Mouse (Mus musculus) heart, embryonic 12.5 days (tissue): ENCODE data around the gene Ephb4. TPM values are rescaled to one million over a fixed set of nuclear protein-coding genes. Genes with fewer than 3 reads are reported as not detected.

Source experiments
- ATAC-seq: fragments of 200-750 bp; cut with Nextera tagmentation; 2 replicates; pipeline ENCODE4 v1.8.0; 2017; ENCODE audit warnings: moderate TSS enrichment, moderate library complexity; ENCODE audit not compliant: insufficient number of reproducible peaks, low FRiP score
- H3K27ac ChIP-seq: fragments of 300-500 bp; sonication (generic); 2 replicates; pipeline ENCODE4 v1.5.1; 2016; ENCODE audit warnings: mild to moderate bottlenecking, moderate library complexity; ENCODE audit not compliant: poor library complexity, severe bottlenecking
- H3K27me3 ChIP-seq: fragments of 300-500 bp; sonication (generic); replicated peaks from 2 replicates; pipeline ENCODE4 v1.6.1; 2016; ENCODE audit warnings: mild to moderate bottlenecking, moderate library complexity
- H3K36me3 ChIP-seq: fragments of 300-500 bp; sonication (generic); 2 replicates; pipeline ENCODE4 v1.6.1; 2016; ENCODE audit warnings: mild to moderate bottlenecking, moderate library complexity
- H3K4me1 ChIP-seq: fragments of 300-500 bp; sonication (generic); replicated peaks from 2 replicates; pipeline ENCODE4 v1.6.1; 2016; ENCODE audit warnings: mild to moderate bottlenecking
- H3K4me2 ChIP-seq: fragments of 300-500 bp; sonication (generic); 2 replicates; pipeline ENCODE4 v1.6.1; 2016; ENCODE audit warnings: mild to moderate bottlenecking, moderate library complexity
- H3K4me3 ChIP-seq: fragments of 300-500 bp; sonication (generic); 2 replicates; pipeline ENCODE4 v1.5.1; 2016; ENCODE audit warnings: mild to moderate bottlenecking
- H3K9ac ChIP-seq: fragments of 300-500 bp; sonication (generic); 2 replicates; pipeline ENCODE4 v1.6.1; 2016; ENCODE audit warnings: mild to moderate bottlenecking, moderate library complexity
- H3K9me3 ChIP-seq: fragments of 300-500 bp; sonication (generic); replicated peaks from 2 replicates; pipeline ENCODE4 v1.6.1; 2016; ENCODE audit warnings: mild to moderate bottlenecking, moderate library complexity
- WGBS: fragments of 180-500 bp; shearing (Covaris S2); methylation state at CpG from one replicate; pipeline ENCODE4 v1.1.7; 2016; 5-methylcytosine and 5-hydroxymethylcytosine counted together
- polyA plus RNA-seq: library from polyadenylated mRNA; unstranded; fragments of >200 nt; fragmentation: Nextera tagmentation; extraction: Ambion mirVana; gene quantifications from 2 replicates; pipeline ENCODE4 v1.2.1, GENCODE M21; 2016

Ephb4 gene
- polyA plus RNA-seq, 1 experiment from 2014 or later, result 53.1 TPM

DNA sequence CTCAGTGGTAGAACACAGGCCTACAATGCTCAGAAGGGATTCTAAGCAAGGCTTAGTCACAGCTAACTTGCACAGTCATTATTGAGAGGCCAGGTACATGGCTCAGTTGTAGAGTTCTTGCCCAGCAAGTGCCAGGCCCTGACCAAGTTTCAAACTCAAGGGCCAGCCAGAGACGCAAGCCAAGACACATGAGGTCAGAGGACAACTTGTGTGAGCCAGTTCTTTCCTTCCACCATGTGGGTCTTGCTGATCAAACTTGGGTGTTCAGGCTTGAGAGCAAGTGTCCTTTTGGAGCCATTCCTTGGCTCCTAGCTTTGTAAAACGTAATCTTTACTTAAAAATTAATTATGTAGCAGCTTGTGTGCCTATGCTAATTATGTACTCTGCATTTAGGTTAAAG is 54.2 kb downstream of the Ephb4 start:
- Histone ChIP-seq H3K4me1 (peaks cover 8% of the 10 kb centered on the region; the same call in 1 of the 2 replicates), H3K27me3 (0 out of 2 replicates have a peak, but pooled peaks cover 3% of the 10 kb centered on the region), H3K9ac (no peak overlapping the region), H3K27ac (no peak overlapping the region), H3K36me3 (no peaks in the 10 kb centered on the region), H3K4me3 (no peak overlapping the region), H3K4me2 (no peak overlapping the region), H3K9me3 (no peaks in the 10 kb centered on the region)
- WGBS, result 73% methylated on average over 2 of the region's 2 CpGs
- ATAC-seq, result no peak

DNA sequence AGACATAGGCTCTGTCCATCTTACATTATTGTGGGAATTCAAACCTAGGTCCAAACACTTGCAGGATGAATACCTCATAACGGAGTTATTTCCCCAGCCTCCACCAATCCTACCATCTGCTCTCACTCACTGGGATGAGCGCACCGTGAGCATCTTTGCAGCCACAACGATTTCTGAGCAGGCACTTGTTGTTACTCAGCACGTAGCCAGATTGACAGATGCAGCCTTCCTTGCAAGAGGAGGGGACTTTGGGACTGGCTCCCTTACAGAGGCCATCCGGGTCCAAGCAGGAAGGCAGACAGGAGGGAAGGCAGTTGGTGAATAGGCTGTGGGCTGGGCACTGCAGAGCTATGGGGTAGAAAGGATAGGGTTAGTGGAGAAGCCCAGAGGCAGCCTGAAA is 59.5 kb downstream of the Ephb4 start:
- no peak overlapping the region for H3K4me3 ChIP-seq
- no peaks in the 10 kb centered on the region for H3K9me3 ChIP-seq
- H3K4me1 ChIP-seq, result 0 out of 2 replicates have a peak, but pooled peaks cover 8% of the 10 kb centered on the region
- WGBS, result 72% methylated on average over 6 of the region's 6 CpGs
- no peaks in the 10 kb centered on the region for H3K36me3 ChIP-seq
- no peak overlapping the region for H3K4me2 ChIP-seq
- H3K27me3 ChIP-seq, result no peaks in the 10 kb centered on the region
- ATAC-seq, result no peak
- no peak overlapping the region for H3K27ac ChIP-seq
- no peak overlapping the region for H3K9ac ChIP-seq

- 72% methylated on average over 3 of the region's 3 CpGs for WGBS
- no peak overlapping the region for H3K27ac ChIP-seq
- no peaks in the 10 kb centered on the region for H3K36me3 ChIP-seq
- H3K4me2 ChIP-seq, result no peak overlapping the region
- H3K4me1 ChIP-seq, result 0 out of 2 replicates have a peak, but pooled peaks cover 8% of the 10 kb centered on the region
- no peak overlapping the region for H3K9ac ChIP-seq
- ATAC-seq, result no peak
- no peaks in the 10 kb centered on the region for H3K27me3 ChIP-seq
- H3K4me3 ChIP-seq, result no peak overlapping the region
- no peaks in the 10 kb centered on the region for H3K9me3 ChIP-seq
Measured at GRCm38 (mm10) chr5:137410066-137410465, 60.2 kb downstream of the Ephb4 start.

- Histone ChIP-seq H3K4me1 (0 out of 2 replicates have a peak, but pooled peaks cover 8% of the 10 kb centered on the region), H3K27me3 (no peaks in the 10 kb centered on the region), H3K9ac (no peak overlapping the region), H3K4me2 (no peak overlapping the region), H3K36me3 (no peaks in the 10 kb centered on the region), H3K9me3 (no peaks in the 10 kb centered on the region), H3K4me3 (no peak overlapping the region), H3K27ac (no peak overlapping the region)
- ATAC-seq, result no peak
- 88% methylated on average over 3 of the region's 3 CpGs for WGBS
Measured at GRCm38 (mm10) chr5:137410549-137410948, 60.6 kb downstream of the Ephb4 start.

DNA sequence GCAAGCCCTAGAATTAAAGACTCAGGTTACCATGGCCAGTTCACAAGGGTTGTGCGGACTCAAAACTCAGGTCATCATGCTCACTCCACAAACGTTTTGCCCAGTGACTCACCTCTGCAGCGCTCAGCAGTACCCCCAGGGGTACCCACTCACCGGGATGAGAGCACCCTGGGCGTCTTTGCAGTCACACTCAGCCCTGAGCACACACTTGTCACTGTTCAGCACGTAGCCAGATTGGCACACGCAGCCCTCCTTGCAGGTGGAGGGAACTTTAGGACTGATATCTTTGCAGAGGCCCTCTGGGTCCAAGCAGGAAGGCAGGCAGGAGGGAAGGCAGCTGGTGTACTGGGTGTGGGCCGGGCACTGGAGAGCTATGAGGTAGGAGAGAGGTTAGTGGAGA is 61.3 kb downstream of the Ephb4 start:
- no peak overlapping the region for H3K4me3 ChIP-seq
- no peaks in the 10 kb centered on the region for H3K36me3 ChIP-seq
- no peaks in the 10 kb centered on the region for H3K27me3 ChIP-seq
- WGBS, result 60% methylated on average over 8 of the region's 8 CpGs
- no peak overlapping the region for H3K9ac ChIP-seq
- no peak overlapping the region for H3K27ac ChIP-seq
- no peaks in the 10 kb centered on the region for H3K9me3 ChIP-seq
- H3K4me1 ChIP-seq, result 0 out of 2 replicates have a peak, but pooled peaks cover 8% of the 10 kb centered on the region
- H3K4me2 ChIP-seq, result no peak overlapping the region
- ATAC-seq, result no peak

GRCm38 (mm10) chr5:137414253-137414652 is 64.3 kb downstream of the Ephb4 start:
- no peaks in the 10 kb centered on the region for H3K36me3 ChIP-seq
- 40% methylated on average over 5 of the region's 5 CpGs for WGBS
- H3K4me3 ChIP-seq, result no peak overlapping the region
- no peaks in the 10 kb centered on the region for H3K27me3 ChIP-seq
- no peaks in the 10 kb centered on the region for H3K4me1 ChIP-seq
- H3K9ac ChIP-seq, result no peak overlapping the region
- H3K27ac ChIP-seq, result no peak overlapping the region
- H3K4me2 ChIP-seq, result no peak overlapping the region
- ATAC-seq, result no peak
- H3K9me3 ChIP-seq, result no peaks in the 10 kb centered on the region

DNA sequence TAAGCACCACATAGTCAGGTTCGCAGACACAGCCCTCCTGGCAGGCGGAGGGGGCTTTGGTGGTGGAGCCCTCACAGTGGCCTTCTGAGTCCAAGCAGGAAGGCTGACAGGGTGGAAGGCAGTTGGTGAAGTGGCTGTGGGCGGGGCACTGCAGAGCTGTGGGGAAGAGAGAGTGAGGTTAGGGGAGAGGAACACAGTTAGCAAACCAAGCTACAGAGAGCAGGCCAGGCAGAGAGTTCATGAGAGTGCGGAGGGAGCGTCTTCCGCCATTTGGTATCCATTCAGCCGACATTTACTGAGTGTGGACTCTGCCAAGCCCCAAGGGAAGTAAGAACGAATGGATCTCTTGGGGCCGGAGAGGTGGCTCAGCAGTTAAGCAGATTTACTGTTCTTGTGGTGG is 69.2 kb downstream of the Ephb4 start:
- Histone ChIP-seq H3K36me3 (no peaks in the 10 kb centered on the region), H3K9me3 (no peaks in the 10 kb centered on the region), H3K4me2 (no peak overlapping the region), H3K4me3 (no peak overlapping the region), H3K4me1 (0 out of 2 replicates have a peak, but pooled peaks cover 4% of the 10 kb centered on the region), H3K27me3 (no peaks in the 10 kb centered on the region; the same call in 1 of the 2 replicates), H3K27ac (no peak overlapping the region), H3K9ac (no peak overlapping the region)
- no peak for ATAC-seq
- 73% methylated on average over 9 of the region's 9 CpGs for WGBS

DNA sequence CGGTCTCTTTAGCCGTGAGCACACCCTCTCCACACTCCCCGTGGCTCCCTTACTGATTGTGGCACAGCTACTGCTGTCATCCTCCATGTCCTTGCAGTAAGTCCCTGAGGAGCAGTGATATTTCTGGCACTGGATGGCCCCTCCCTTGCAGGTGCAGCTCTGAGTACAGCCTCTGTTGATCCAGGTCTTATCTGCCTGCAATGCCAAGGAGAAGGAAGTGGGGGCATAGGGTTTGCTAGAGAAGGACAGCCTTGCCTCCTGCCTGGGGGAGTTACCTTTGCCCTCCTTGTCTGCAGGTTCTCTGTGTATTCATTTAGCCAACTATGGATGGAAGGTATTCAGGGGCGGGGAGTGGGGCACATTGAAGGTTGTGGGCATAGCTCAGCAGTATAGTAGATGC is 69.9 kb downstream of the Ephb4 start:
- Histone ChIP-seq H3K27me3 (no peaks in the 10 kb centered on the region; the same call in 1 of the 2 replicates), H3K9me3 (no peaks in the 10 kb centered on the region), H3K36me3 (no peaks in the 10 kb centered on the region), H3K4me3 (no peak overlapping the region), H3K27ac (no peak overlapping the region), H3K4me1 (0 out of 2 replicates have a peak, but pooled peaks cover 4% of the 10 kb centered on the region), H3K9ac (no peak overlapping the region), H3K4me2 (no peak overlapping the region)
- ATAC-seq, result no peak
- 74% methylated on average over 4 of the region's 4 CpGs for WGBS

- no peak overlapping the region for H3K9ac ChIP-seq
- H3K4me3 ChIP-seq, result no peak overlapping the region
- no peak for ATAC-seq
- no peaks in the 10 kb centered on the region for H3K9me3 ChIP-seq
- H3K4me1 ChIP-seq, result no peaks in the 10 kb centered on the region
- 60% methylated on average over 6 of the region's 6 CpGs for whole genome bisulfite sequencing
- no peaks in the 10 kb centered on the region; the same call in 1 of the 2 replicates for H3K27me3 ChIP-seq
- H3K4me2 ChIP-seq, result no peak overlapping the region
- H3K36me3 ChIP-seq, result no peaks in the 10 kb centered on the region
- H3K27ac ChIP-seq, result no peak overlapping the region
Measured at GRCm38 (mm10) chr5:137425648-137426047, 75.7 kb downstream of the Ephb4 start.

Other genes with a start within 250 kb of the Ephb4 start
- gene Trim56, start 233.9 kb upstream of the Ephb4 start, polyA plus RNA-seq, result 7.0 and 7.8 TPM in 2 replicates
- gene Muc3, start 200.8 kb upstream of the Ephb4 start, polyA plus RNA-seq, result 0.21 TPM in 1 of 2 replicates, not detected in the other
- gene Muc3a, start 137.7 kb upstream of the Ephb4 start, polyA plus RNA-seq, result 0.09 TPM in 1 of 2 replicates, not detected in the other
- 23.5 and 28.3 TPM in 2 replicates for gene Ache, start 62.6 kb upstream of the Ephb4 start, polyA plus RNA-seq
- 10.1 and 10.6 TPM in 2 replicates for gene Ufsp1, start 55.5 kb upstream of the Ephb4 start, polyA plus RNA-seq
- 106 and 107 TPM in 2 replicates for gene Srrt, start 42.4 kb upstream of the Ephb4 start, polyA plus RNA-seq
- gene Trip6, start 35.7 kb upstream of the Ephb4 start, polyA plus RNA-seq, result 46.3 and 47.0 TPM in 2 replicates
- gene Slc12a9, start 16.5 kb upstream of the Ephb4 start, polyA plus RNA-seq, result 9.4 and 10.2 TPM in 2 replicates
- gene Zan, start 127.0 kb downstream of the Ephb4 start, polyA plus RNA-seq, result 0.04 TPM in 2 replicates
- gene Pop7, start 152.4 kb downstream of the Ephb4 start, polyA plus RNA-seq, result 44.0 and 44.1 TPM in 2 replicates
- gene Gigyf1, start 168.4 kb downstream of the Ephb4 start, polyA plus RNA-seq, result 9.9 and 10.1 TPM in 2 replicates
- gene Epo, start 183.1 kb downstream of the Ephb4 start, polyA plus RNA-seq, result not detected in 2 replicates
- gene Gnb2, start 183.4 kb downstream of the Ephb4 start, polyA plus RNA-seq, result 277 and 287 TPM in 2 replicates
- gene Actl6b, start 203.4 kb downstream of the Ephb4 start, polyA plus RNA-seq, result 0.40 TPM in 1 of 2 replicates, not detected in the other
- 0.51 and 1.9 TPM in 2 replicates for gene Tfr2, start 219.7 kb downstream of the Ephb4 start, polyA plus RNA-seq